Mouse (Mus musculus): ENCODE data around the gene Sptbn4.

The Sptbn4 gene

GRCm38 (mm10) chr7:27433349-27433748, 14.1 kb downstream of the Sptbn4 start:
- DNase-seq (ENCODE audit: low spot score) = no peak

DNA sequence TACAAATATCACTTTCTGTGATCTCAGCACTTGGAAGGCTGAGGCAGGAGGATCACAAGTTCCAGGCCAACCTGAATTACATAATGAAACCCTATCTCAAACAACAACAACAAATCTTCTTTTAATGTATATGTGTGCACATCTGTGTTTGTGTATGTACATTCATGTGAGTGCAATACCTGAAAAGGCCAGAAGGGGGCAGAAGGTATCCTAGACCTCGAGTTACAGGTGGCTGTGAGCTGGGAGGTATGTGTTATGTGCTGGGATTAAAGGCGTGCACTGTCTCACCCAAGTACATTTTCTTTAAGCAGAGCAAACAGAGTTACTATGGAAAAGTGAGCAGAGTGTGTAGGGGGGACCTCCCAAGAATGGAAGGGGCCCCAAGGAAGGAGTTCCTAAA, 18.4 kb downstream of the Sptbn4 start:
- no peak for DNase-seq (ENCODE audit: low spot score)

DNA sequence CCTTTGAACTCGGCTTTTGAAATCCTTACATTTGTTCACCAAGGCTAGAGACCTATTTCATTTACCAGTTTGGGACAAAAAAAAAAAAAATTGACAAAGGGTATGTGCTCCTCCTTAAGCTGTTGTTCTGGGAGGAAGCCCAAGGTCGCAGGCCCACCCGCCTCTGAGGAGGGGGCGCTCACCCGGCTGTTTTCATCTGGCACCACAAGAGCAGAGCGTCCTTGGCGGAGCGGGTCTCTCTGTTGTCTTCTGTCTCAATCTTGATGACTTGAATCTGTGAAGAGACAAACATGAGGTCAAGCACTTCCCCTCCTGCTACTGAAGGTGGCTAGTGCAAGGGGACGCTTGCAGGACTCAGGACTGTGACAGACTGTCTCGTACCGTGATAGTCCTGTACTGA, 19.5 kb downstream of the Sptbn4 start:
- DNase-seq (ENCODE audit: low spot score) = no peak

DNA sequence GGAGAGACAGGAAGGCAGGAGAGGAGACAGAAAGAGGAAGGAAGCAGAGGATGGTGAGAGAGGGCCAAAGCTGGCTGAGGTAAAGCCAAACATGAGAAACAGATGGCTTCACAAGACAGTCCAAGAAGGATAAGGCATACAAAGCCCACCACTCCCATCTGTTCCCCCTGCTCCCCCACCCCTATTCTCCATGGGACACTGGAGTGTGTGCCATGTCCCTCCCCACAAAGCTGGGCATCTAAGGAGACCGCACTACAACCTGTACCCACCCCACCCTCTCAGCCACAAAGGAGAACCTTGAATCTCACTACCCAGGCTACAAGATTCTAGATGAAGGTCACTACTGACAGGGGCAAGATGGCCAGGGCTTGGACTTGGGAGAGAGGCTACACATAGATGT, 20.1 kb downstream of the Sptbn4 start:
- no peak for DNase-seq (ENCODE audit: low spot score)

- no peak for DNase-seq (ENCODE audit: low spot score)
Observed at GRCm38 (mm10) chr7:27423556-27424326, 23.7 kb downstream of the Sptbn4 start.

GRCm38 (mm10) chr7:27419101-27419500, 28.4 kb downstream of the Sptbn4 start:
- no peak for DNase-seq (ENCODE audit: low spot score)

DNA sequence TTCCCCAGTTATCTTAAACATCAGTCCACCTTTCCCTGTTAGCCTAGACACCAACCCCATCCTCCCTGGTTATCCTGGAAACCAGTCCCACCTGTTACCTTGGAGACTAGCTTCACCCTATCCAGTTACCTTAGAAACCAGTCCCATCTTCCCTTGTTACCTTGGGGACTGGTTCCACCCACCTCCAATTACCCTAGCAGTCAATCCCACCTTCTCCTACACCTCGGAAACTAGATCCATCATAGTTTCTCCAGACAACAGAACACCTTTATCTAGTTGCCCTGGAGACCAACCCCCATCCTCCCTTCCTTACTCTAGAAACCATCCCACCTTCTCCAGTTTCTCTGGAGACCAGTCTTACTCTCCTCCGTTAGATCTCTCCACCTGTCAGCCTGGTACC, 30.3 kb downstream of the Sptbn4 start:
- no peak for DNase-seq (ENCODE audit: low spot score)

- no peak for DNase-seq (ENCODE audit: low spot score)
Observed at GRCm38 (mm10) chr7:27408379-27409176, 38.9 kb downstream of the Sptbn4 start.

DNA sequence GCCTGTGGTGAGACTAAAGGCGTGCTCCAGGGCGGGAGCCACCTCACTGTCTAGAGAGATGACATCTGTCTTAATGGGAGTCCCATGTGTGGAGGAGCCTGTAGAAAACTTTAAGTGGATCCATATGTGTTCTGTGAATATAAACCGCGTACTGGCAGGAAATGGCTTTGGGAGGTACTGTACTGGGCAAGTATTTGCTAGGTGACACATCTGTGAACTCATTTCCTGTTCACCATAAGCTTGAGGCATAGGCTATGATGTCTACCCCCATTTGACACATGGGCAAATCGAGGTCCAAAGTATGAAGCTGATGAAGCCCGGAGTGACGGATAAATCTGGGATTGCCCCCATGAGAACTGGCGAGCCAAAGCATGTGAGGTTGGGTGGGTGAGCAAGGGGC, 39.7 kb downstream of the Sptbn4 start:
- DNase-seq (ENCODE audit: low spot score) = no peak

DNA sequence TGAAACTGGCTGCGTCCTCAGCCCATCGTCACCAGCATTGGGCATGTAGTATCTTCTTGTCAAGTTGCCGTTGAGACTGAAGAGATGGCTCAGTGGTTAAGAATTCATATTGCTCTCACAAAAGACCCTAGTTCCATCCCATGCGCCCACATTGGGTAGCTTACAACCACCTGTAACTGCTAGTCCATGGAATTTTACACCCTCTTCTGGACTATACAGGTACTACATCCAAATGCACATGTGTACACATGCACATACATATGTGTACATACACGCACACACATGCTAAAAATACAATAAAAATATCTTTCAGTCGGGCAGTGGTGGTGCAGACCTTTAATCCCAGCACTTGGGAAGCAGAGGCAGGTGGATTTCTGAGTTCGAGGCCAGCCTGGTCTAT, 41.0 kb downstream of the Sptbn4 start:
- DNase-seq (ENCODE audit: low spot score) = no peak

DNA sequence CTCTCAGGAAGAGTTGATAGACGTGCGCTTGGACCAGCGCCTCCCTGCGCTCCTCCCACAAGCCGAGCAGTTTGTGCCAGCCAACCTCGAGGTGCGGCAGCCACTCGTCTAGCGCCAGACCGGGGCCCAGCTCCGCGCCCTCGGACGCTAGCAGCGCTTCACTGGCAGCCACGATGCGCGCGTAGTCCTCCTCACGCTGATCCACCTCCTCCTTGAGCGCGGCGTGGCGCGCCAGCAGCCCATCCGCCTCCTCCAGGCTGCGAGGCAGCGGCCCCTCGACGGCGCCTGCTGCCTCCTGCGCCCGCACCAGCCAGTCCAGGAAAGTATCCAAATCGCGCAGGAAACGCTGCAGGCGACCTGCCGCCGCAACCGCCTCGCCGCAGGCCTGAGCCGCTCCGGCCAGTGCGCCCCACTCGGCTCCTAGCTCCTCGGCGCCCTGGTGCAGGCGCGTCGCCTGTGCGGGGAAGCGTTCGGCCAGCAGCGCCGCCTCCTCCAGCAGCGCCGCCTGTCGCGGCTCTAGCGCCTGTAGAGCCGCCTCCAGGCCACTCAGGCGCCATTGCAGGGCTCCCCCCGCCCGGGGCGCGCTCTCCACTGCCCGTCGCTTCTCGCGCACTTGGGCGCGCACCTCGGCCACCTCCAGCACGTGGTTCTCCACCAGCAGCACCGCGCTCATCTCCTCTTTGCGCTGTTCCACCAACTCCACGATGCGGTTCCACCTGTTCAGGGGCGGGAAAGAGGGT, 43.1 kb downstream of the Sptbn4 start:
- DNase-seq (ENCODE audit: low spot score) = no peak

DNA sequence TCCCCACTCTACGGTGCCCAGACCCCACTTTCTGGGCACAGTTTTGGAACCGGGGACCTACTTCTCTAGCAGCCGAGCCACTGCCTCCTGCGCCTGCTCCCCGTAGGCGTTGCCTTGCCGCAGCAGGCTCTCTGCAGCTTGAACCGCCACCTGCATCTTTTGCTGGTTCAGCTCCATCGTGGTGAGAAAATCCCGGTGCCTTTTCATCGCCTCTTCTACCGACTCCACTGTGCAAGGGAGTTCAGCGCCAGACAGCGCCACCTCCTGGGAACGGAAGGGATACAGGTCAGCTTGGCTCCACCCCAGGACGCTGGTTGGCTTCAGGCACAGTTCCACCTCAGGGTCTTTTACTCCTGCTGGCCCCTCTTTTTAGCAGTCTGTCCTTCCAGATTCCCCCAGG, 44.8 kb downstream of the Sptbn4 start:
- no peak for DNase-seq (ENCODE audit: low spot score)

- DNase-seq (ENCODE audit: low spot score) = no peak
Observed at GRCm38 (mm10) chr7:27400545-27400944, 46.9 kb downstream of the Sptbn4 start.

- peak; percentile 91 for DNase-seq (ENCODE audit: low spot score)
Observed at GRCm38 (mm10) chr7:27397048-27397949, 50.2 kb downstream of the Sptbn4 start.

GRCm38 (mm10) chr7:27396184-27397047, 51.1 kb downstream of the Sptbn4 start:
- peak; percentile 59 for DNase-seq (ENCODE audit: low spot score)

- DNase-seq (ENCODE audit: low spot score) = peak; percentile 66
Observed at GRCm38 (mm10) chr7:27395521-27396183, 51.8 kb downstream of the Sptbn4 start.

DNA sequence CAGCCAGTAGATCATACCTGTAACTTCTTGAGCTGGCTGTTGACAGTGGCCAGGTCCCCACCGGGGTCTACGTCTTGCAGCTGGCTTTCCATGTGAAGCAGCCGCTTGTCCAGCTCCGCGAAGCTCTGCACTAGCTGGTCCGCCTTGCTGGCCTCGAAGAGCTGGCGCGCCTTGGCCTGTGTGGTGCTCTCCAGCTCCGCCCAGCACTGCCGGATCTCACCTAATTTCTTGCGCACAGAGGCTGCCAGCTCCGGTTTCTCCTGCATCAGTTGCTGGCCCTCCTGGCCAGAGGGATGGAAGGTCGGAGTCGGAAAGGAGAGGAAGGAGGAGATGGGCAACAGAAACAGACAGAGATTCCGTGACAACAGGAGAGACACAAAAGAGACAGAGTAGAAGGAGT, 56.1 kb downstream of the Sptbn4 start:
- DNase-seq (ENCODE audit: low spot score) = no peak

DNA sequence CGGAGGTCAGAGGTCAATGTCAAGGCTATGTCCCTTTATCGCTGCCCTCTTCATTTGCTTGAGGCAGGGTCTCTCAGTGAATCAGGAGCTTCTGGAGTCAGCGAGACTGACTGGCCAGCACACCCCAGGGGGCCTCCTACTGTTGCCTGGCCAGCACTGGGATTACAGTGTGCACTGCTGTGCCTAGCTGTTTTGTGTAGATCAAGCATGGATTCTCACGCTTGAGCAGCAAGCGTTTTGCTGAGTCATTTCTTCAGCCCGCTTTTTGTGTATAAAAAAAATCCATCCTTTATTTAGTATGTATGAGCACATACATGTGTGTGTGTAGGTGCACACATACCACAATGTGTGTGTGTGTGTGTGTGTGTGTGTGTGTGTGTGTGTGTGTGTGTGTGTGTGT, 58.3 kb downstream of the Sptbn4 start:
- DNase-seq (ENCODE audit: low spot score) = peak; percentile 12

GRCm38 (mm10) chr7:27384731-27385130, 62.8 kb downstream of the Sptbn4 start:
- peak; percentile 11 for DNase-seq (ENCODE audit: low spot score)

DNA sequence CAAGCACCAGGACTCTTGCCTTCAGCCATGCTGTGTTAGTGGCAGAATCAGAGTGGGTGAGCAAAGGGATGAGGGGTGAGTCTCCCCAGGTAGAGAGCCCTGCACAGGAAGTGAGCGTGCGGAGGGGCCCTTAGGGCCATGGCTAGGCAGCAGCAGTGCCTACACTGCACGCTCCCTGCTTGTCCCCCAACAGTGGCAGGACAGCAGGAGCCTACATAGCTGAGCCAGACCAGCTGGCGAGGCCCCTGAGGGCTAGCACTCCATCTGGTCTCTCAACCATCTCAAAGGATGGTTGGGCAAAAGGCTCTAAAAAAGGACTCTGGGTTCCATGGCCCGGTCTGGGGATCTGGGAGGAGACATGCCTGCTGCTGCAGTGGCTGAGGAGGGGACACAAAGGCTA, 63.4 kb downstream of the Sptbn4 start:
- DNase-seq (ENCODE audit: low spot score) = no peak
